Mouse (Mus musculus): ENCODE results near the gene Prdx3.
"Not testable (repeated sequence)": the region's sequence is repeated elsewhere in the genome, so short reads cannot be mapped to it uniquely, and the experiment has no call there.

The Prdx3 gene

DNA sequence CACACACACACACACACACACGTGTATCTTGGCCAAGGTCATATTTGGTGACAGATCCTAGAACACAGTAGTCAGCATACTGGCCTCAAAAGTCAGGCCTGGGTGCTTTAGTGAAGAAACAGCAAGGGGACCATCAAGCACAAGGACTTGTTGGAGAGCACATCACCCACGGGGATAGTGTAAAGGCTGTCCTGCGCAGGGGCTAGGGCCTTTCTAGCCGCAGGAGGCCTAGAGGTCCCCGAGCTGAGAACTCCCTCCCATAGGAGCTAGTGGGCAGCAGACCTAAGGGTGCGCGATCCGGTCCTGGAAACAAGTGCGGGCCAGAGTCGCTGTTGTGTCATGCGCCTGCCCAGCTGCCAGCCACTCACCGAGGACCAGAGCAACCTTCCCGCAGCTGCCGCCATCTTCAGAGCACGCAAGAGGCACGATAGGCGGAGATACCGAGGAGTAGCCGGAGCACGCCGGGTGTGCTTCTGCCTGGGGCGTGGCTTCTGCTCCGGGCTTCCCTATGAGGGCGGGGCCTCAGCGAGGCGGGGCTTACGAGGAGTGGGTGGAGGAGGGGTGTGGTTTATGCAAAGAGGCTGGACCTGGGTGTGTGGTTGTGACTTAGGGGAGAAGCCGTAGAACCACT is at the start of gene Prdx3:
Gene Prdx3, minus strand, starts transcription at position 493 of the 631 bp plus-strand sequence.
- peak; percentile 95 to 96 for DNase-seq

- DNase-seq, result no peak
Measured at GRCm38 (mm10) chr19:60916869-60917570, 42.7 kb upstream of the Prdx3 start.

DNA sequence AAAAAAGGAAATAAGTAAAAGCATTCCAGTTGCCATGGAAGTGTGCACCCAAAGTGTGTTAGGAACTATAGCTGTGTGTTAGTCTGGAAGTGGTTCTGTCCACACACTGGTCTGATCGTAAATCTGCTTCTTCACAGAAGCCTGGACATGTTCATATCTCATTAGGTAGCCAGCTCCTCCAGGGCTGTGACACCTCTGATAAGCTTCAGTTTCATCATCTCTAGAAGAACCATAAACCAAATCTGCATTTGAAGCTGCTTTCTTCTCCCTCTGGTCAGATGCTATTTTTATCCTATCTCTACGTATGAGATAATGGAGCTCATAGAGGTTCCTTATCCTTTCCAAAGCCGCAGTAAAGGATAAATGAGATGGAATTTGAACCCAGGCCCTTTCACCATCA is 41.5 kb upstream of the Prdx3 start:
- no peak for DNase-seq

- no peak for DNase-seq
Measured at GRCm38 (mm10) chr19:60915236-60915635, 40.9 kb upstream of the Prdx3 start.

GRCm38 (mm10) chr19:60911653-60912052 is 37.3 kb upstream of the Prdx3 start:
- DNase-seq, result peak; percentile 26 to 52

GRCm38 (mm10) chr19:60910304-60910703 is 35.9 kb upstream of the Prdx3 start:
- DNase-seq, result no peak

- no peak for DNase-seq
Measured at GRCm38 (mm10) chr19:60905477-60905876, 31.1 kb upstream of the Prdx3 start.

- no peak for DNase-seq
Measured at GRCm38 (mm10) chr19:60903971-60904370, 29.6 kb upstream of the Prdx3 start.

GRCm38 (mm10) chr19:60903139-60903538 is 28.8 kb upstream of the Prdx3 start:
- DNase-seq, result no peak

- DNase-seq, result no peak
Measured at GRCm38 (mm10) chr19:60895251-60895880, 21.0 kb upstream of the Prdx3 start.

DNA sequence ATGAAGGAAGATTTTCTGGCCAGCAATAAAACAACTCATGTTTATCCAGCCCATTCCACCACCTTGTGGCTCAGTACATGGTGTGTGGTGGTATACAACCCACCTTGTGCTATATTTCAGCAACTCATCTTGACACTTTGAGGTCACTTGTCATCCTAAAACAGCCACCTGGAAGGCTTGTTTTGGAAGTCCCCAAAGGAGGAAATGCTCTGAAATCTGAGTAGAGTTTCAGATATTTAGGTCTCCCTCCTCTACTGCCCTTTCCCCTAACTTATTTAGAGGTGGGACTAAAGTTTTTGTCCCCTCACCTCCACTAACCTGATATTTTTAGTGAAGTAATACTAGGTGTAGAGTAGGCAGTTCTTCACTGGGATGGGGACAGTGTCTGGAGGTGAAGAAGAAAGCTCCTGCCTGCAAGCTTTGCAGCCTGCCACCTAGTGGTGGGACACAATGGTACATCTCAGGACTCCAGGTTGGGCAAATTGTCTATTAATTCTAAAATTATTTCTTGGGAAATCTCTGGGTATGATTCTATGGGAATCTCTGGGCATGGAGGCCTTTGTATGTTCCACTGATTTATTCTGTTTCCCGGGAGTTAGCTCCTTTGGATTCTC is 17.7 kb upstream of the Prdx3 start:
- peak; percentile 83 to 87 for DNase-seq

DNA sequence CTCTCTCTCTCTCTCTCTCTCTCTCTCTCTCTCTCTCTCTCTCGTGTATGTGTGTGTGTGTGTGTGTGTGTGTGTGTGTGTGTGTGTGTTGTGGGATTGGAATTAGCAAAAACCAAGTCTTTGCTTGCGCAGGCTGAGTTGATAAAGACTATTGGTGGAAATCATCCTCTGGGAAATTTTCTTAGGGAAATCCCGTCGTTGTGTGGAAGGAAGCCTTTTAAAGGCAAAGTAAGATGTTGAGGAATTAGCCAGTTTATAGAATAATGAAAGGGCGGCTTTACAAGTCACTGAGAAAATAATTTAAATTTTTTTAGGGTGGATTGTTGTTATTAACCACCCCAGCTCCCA is 16.7 kb upstream of the Prdx3 start:
- DNase-seq, result peak; percentile 54 to 61

DNA sequence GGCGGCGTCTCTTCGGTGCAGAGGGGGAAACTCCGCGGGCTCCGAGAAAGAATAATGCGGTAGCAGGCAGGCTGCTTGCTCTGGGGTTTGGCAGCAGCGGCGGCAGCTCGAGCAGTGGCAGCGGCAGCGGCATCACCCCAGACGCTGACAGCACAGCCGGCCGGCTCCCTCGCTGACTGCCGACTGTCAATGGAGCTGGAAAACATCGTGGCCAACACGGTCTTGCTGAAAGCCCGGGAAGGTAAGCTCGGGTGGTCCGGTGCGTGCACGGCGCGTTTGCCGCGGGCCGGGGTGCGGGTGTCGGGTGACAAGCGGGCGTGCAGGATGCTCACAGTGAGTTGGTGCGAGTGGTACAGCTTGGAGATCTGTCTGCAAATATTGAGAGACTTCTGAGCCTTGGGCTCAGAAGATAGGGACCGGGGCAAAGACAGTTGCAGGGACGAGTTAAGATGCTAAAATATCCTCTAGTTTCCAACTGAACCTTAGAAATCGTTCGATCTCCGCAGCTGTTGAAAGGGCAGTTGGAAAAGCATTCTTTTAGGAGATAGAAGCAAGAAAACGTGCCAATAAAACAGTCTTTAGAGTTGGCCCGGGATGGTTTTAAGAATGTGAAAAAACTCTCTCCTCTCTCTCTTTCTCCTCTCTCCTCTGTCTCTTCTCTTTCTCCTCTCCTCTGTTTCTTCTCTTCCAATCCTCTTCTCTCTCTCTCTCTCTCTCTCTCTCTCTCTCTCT is 16.2 kb upstream of the Prdx3 start:
- DNase-seq, result peak in 1 of 2 experiments; percentile 77

DNA sequence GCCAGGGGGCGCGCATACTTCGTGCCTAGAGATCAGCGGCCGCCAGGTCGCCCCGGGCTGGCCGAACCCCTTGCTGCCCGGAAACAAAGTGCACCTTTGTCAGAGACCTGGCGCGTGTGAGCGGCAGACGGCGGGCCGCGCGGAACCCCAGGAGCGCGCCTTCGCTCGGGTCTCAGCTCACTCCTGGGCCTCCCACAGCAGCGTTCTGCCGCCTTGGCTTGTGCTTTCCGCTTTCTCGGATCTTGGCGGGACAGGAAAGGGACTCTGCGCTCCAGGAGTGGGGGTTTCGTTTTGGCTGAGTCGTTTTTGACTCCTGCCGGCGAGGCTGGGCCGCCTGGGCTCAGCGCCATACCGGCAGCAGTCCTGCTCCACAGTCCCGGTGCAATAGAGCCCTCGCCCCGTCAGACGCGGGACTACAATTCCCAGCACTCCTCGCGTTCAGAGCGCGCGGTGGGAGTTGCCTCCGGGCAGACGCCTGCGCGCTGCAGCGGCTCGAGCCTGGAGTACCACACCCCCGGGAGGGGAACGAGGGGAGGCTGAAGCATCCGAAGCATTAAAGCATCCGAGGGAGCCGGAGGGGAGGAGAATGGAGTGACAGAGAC is 15.5 kb upstream of the Prdx3 start, which contains the start of gene Grk5:
Gene Grk5, plus strand, starts transcription at position 36 of the 602 bp plus-strand sequence.
- peak; percentile 98 for DNase-seq

GRCm38 (mm10) chr19:60889101-60889713 is 14.9 kb upstream of the Prdx3 start:
- DNase-seq, result peak; percentile 33 to 44

- DNase-seq, result no peak
Measured at GRCm38 (mm10) chr19:60887637-60888036, 13.3 kb upstream of the Prdx3 start.

DNA sequence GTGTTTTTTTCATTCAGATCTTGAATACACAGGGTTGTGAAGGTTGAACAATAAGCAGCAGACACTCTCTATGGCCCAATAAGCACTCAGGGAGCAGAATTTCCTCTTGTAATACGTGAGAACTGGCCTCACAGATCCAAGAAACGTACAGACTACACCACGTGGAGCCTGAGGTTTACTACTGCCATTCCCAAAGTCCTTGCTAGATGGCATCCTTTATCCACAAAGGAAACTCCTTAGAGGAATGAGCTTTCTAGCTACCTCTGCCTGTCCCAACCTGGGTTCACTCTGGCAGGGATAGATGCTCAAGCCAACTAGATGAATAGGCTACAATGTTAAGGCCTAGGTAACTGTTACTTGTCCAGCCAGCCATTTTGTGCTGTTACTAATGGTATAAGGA is 8.8 kb upstream of the Prdx3 start:
- DNase-seq, result peak; percentile 61

GRCm38 (mm10) chr19:60873501-60873900 is 855 bp downstream of the Prdx3 start:
- peak in 1 of 2 experiments; percentile 17 for DNase-seq

DNA sequence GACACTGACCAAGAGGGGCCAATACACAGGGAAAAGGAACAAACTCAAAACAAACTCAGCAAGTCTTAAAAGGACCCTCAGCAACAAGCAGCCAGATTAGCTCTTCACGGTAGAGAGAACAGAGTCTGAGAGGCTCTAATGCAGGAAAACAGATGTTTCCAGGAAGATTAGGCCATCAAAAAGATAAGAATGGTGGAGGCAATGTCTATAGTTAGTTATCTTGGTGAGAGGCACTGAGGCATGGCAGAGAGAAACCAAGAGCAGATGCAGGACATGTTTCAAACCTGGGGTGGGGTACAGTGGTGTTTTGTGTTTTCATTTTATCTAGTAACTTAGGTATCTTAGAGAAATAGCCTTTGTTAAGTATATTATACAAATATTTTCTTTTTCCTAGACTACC is 2.1 kb downstream of the Prdx3 start:
- DNase-seq, result no peak

- DNase-seq, result no peak
Measured at GRCm38 (mm10) chr19:60871366-60871765, 3.0 kb downstream of the Prdx3 start.

GRCm38 (mm10) chr19:60870489-60870888 is 3.9 kb downstream of the Prdx3 start:
- no peak for DNase-seq

- DNase-seq, result not testable (repeated sequence)
Measured at GRCm38 (mm10) chr19:60866169-60866568, 8.2 kb downstream of the Prdx3 start.
